Mouse (Mus musculus): Measurements from ENCODE around the gene Etfb. TPM values are rescaled to one million over a fixed set of nuclear protein-coding genes. Genes with fewer than 3 reads are reported as not detected.

Etfb gene
- total and polyA plus RNA-seq, 3 experiments, result 60.1 to 218 (median 92.3) TPM

GRCm38 (mm10) chr7:43434676-43435075 is 9.2 kb upstream of the Etfb start:
- no peak for DNase-seq (ENCODE audit: low spot score)
- H3K4me3 ChIP-seq (ENCODE audit: low read depth, low read length), result no peak overlapping the region
- no peaks in the 10 kb centered on the region for H3K9me3 ChIP-seq (replicated peaks)
- H3K36me3 ChIP-seq (replicated peaks), result no peaks in the 10 kb centered on the region
- H3K27me3 ChIP-seq (ENCODE audit: insufficient read depth, low read length), result peaks cover 58% of the 10 kb centered on the region
- TF ChIP-seq GATA1 (IDR thresholded peaks at IDR 0.05; ENCODE audit: borderline replicate concordance, low read length) (no peak), POLR2AphosphoS5 (IDR thresholded peaks at IDR 0.05; ENCODE audit: insufficient replicate concordance, low read depth, low read length) (no peak), GATA2 (IDR thresholded peaks at IDR 0.05; ENCODE audit: borderline replicate concordance, low read depth, low read length) (no peak), TAL1 (conservative IDR thresholded peaks at IDR 0.05; ENCODE audit: low read depth, low read length) (no peak), CTCF (IDR thresholded peaks at IDR 0.05; ENCODE audit: low read depth, low read length) (no peak)
- ATAC-seq (ENCODE audit: extremely low read depth, insufficient number of reproducible peaks, low FRiP score, poor library complexity, severe bottlenecking), result no peak
- H3K4me1 ChIP-seq (ENCODE audit: insufficient read depth, low read depth, low read length), result no peaks in the 10 kb centered on the region

- Histone ChIP-seq H3K27me3 (ENCODE audit: insufficient read depth, low read length) (peaks cover 50% of the 10 kb centered on the region), H3K4me1 (ENCODE audit: insufficient read depth, low read depth, low read length) (no peaks in the 10 kb centered on the region), H3K36me3 (replicated peaks) (no peaks in the 10 kb centered on the region), H3K9me3 (replicated peaks) (no peaks in the 10 kb centered on the region), H3K4me3 (ENCODE audit: low read depth, low read length) (no peak within 1 kb of the TSS)
- TF ChIP-seq POLR2AphosphoS5 (IDR thresholded peaks at IDR 0.05; ENCODE audit: insufficient replicate concordance, low read depth, low read length), result no peak
- TF ChIP-seq TAL1 (conservative IDR thresholded peaks at IDR 0.05; ENCODE audit: low read depth, low read length), result no peak
- ATAC-seq (ENCODE audit: extremely low read depth, insufficient number of reproducible peaks, low FRiP score, poor library complexity, severe bottlenecking) (no peak), DNase-seq (ENCODE audit: low spot score) (no peak)
Measured at GRCm38 (mm10) chr7:43436341-43437255, 7.3 kb upstream of the Etfb start, which contains the start of gene Nkg7. TSS of gene Nkg7 (plus strand) at chr7:43437073.

GRCm38 (mm10) chr7:43438611-43439010 is 5.3 kb upstream of the Etfb start:
- ATAC-seq (ENCODE audit: extremely low read depth, insufficient number of reproducible peaks, low FRiP score, poor library complexity, severe bottlenecking) (no peak), DNase-seq (ENCODE audit: low spot score) (no peak)
- TF ChIP-seq GATA1 (IDR thresholded peaks at IDR 0.05; ENCODE audit: borderline replicate concordance, low read length) (no peak), CTCF (IDR thresholded peaks at IDR 0.05; ENCODE audit: low read depth, low read length) (no peak), GATA2 (IDR thresholded peaks at IDR 0.05; ENCODE audit: borderline replicate concordance, low read depth, low read length) (no peak), POLR2AphosphoS5 (IDR thresholded peaks at IDR 0.05; ENCODE audit: insufficient replicate concordance, low read depth, low read length) (no peak), TAL1 (conservative IDR thresholded peaks at IDR 0.05; ENCODE audit: low read depth, low read length) (no peak)
- Histone ChIP-seq H3K4me1 (ENCODE audit: insufficient read depth, low read depth, low read length) (peaks cover 15% of the 10 kb centered on the region), H3K9me3 (replicated peaks) (no peaks in the 10 kb centered on the region), H3K27me3 (ENCODE audit: insufficient read depth, low read length) (peaks cover 38% of the 10 kb centered on the region), H3K4me3 (ENCODE audit: low read depth, low read length) (no peak overlapping the region), H3K36me3 (replicated peaks) (no peaks in the 10 kb centered on the region)

DNA sequence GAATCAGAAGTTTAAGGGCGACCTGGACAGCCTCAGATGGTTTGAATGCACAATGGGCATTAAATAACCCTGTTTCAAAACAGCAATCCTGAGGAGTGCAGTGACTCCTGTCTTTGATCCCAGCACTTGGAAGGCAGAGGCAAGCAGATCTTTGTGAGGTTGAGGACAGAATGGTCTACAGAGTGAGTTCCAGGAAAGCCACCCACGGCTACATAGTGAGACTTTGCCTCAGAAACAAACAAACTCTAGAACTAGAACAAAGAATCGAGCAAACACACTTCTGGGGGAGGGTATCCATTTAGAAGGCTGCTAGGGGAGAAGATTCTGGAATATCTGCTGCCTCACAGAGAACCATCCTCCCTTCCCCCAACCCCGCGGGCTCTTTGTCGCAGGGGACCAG is 3.4 kb upstream of the Etfb start, which contains the start of gene Cldnd2:
Cldnd2 (plus strand) TSS at position 301 of the 400 bp plus-strand sequence.
- TF ChIP-seq TAL1 (conservative IDR thresholded peaks at IDR 0.05; ENCODE audit: low read depth, low read length), result no peak
- TF ChIP-seq GATA2 (IDR thresholded peaks at IDR 0.05; ENCODE audit: borderline replicate concordance, low read depth, low read length), result no peak
- no peak for TF ChIP-seq GATA1 (IDR thresholded peaks at IDR 0.05; ENCODE audit: borderline replicate concordance, low read length)
- TF ChIP-seq CTCF (IDR thresholded peaks at IDR 0.05; ENCODE audit: low read depth, low read length), result no peak
- no peak for TF ChIP-seq POLR2AphosphoS5 (IDR thresholded peaks at IDR 0.05; ENCODE audit: insufficient replicate concordance, low read depth, low read length)
- no peak within 1 kb of the TSS for H3K4me3 ChIP-seq (ENCODE audit: low read depth, low read length)
- ATAC-seq (ENCODE audit: extremely low read depth, insufficient number of reproducible peaks, low FRiP score, poor library complexity, severe bottlenecking) (no peak), DNase-seq (ENCODE audit: low spot score) (no peak)
- peaks cover 30% of the 10 kb centered on the region for H3K27me3 ChIP-seq (ENCODE audit: insufficient read depth, low read length)
- no peaks in the 10 kb centered on the region for H3K9me3 ChIP-seq (replicated peaks)
- H3K36me3 ChIP-seq (replicated peaks), result peaks cover 2% of the 10 kb centered on the region
- peaks cover 29% of the 10 kb centered on the region for H3K4me1 ChIP-seq (ENCODE audit: insufficient read depth, low read depth, low read length)

- Histone ChIP-seq H3K4me3 (ENCODE audit: low read depth, low read length) (no peak overlapping the region), H3K36me3 (replicated peaks) (peaks cover 8% of the 10 kb centered on the region), H3K4me1 (ENCODE audit: insufficient read depth, low read depth, low read length) (peaks cover 34% of the 10 kb centered on the region), H3K27me3 (ENCODE audit: insufficient read depth, low read length) (peaks cover 28% of the 10 kb centered on the region), H3K9me3 (replicated peaks) (no peaks in the 10 kb centered on the region)
- DNase-seq (ENCODE audit: low spot score) (no peak), ATAC-seq (ENCODE audit: extremely low read depth, insufficient number of reproducible peaks, low FRiP score, poor library complexity, severe bottlenecking) (no peak)
- TF ChIP-seq GATA2 (IDR thresholded peaks at IDR 0.05; ENCODE audit: borderline replicate concordance, low read depth, low read length) (no peak), CTCF (IDR thresholded peaks at IDR 0.05; ENCODE audit: low read depth, low read length) (no peak), GATA1 (IDR thresholded peaks at IDR 0.05; ENCODE audit: borderline replicate concordance, low read length) (no peak), POLR2AphosphoS5 (IDR thresholded peaks at IDR 0.05; ENCODE audit: insufficient replicate concordance, low read depth, low read length) (no peak), TAL1 (conservative IDR thresholded peaks at IDR 0.05; ENCODE audit: low read depth, low read length) (no peak)
Measured at GRCm38 (mm10) chr7:43441071-43441470, 2.8 kb upstream of the Etfb start.

GRCm38 (mm10) chr7:43442684-43443083 is 1.2 kb upstream of the Etfb start:
- no peaks in the 10 kb centered on the region for H3K9me3 ChIP-seq (replicated peaks)
- peaks cover 20% of the 10 kb centered on the region for H3K27me3 ChIP-seq (ENCODE audit: insufficient read depth, low read length)
- TF ChIP-seq GATA1 (IDR thresholded peaks at IDR 0.05; ENCODE audit: borderline replicate concordance, low read length) (no peak), CTCF (IDR thresholded peaks at IDR 0.05; ENCODE audit: low read depth, low read length) (no peak), GATA2 (IDR thresholded peaks at IDR 0.05; ENCODE audit: borderline replicate concordance, low read depth, low read length) (no peak), TAL1 (conservative IDR thresholded peaks at IDR 0.05; ENCODE audit: low read depth, low read length) (no peak), POLR2AphosphoS5 (IDR thresholded peaks at IDR 0.05; ENCODE audit: insufficient replicate concordance, low read depth, low read length) (no peak)
- H3K4me3 ChIP-seq (ENCODE audit: low read depth, low read length), result peak overlapping the region; percentile 75
- ATAC-seq (ENCODE audit: extremely low read depth, insufficient number of reproducible peaks, low FRiP score, poor library complexity, severe bottlenecking) (no peak), DNase-seq (ENCODE audit: low spot score) (no peak)
- H3K4me1 ChIP-seq (ENCODE audit: insufficient read depth, low read depth, low read length), result peaks cover 50% of the 10 kb centered on the region
- H3K36me3 ChIP-seq (replicated peaks), result peaks cover 24% of the 10 kb centered on the region
